ENCODE assay signal across 42 mouse cellular contexts in genomic region chr9:37829881-37830280, GRCm38 (mm10). TPM values are rescaled to one million over a fixed set of nuclear protein-coding genes. Genes with fewer than 3 reads are reported as not detected.
"Had no signal": no experiment of that assay in that cellular context is flagged by ENCODE, and none has a peak within 500 bp of the region (broad histone marks: within the 10 kb centered on the region; RNA-seq: fewer than 3 reads in every experiment).

No protein-coding gene starts in this region.

- H3K27me3 ChIP-seq: heart, embryonic 13.5 days; heart, embryonic 15.5 days; hindbrain, embryonic 13.5 days; hindbrain, embryonic 15.5 days; kidney, embryonic 15.5 days; limb, embryonic 13.5 days; limb, embryonic 15.5 days; liver, embryonic 12.5 days had no signal

- H3K4me3 ChIP-seq: gastrocnemius, adult 2 months; heart, adult 2 months; heart, embryonic 13.5 days; heart, embryonic 15.5 days; hindbrain, embryonic 13.5 days; hindbrain, embryonic 15.5 days; kidney, embryonic 15.5 days; limb, embryonic 13.5 days; limb, embryonic 15.5 days; liver, embryonic 12.5 days had no signal

- H3K36me3 ChIP-seq: heart, embryonic 13.5 days; heart, embryonic 15.5 days; hindbrain, embryonic 13.5 days; hindbrain, embryonic 15.5 days; kidney, embryonic 15.5 days; limb, embryonic 13.5 days; limb, embryonic 15.5 days; liver, embryonic 12.5 days had no signal

- H3K27ac ChIP-seq: gastrocnemius, adult 2 months; heart, adult 2 months; heart, embryonic 13.5 days; heart, embryonic 15.5 days; hindbrain, embryonic 13.5 days; hindbrain, embryonic 15.5 days; hindbrain, postnatal 0 days; kidney, embryonic 15.5 days; kidney, postnatal 0 days; limb, embryonic 13.5 days; limb, embryonic 15.5 days; liver, embryonic 12.5 days; liver, embryonic 14.5 days had no signal

- H3K9ac ChIP-seq: heart, embryonic 13.5 days; heart, embryonic 15.5 days; hindbrain, embryonic 13.5 days; hindbrain, embryonic 15.5 days; kidney, embryonic 15.5 days; limb, embryonic 13.5 days; limb, embryonic 15.5 days; liver, embryonic 12.5 days; liver, embryonic 14.5 days had no signal

- H3K4me2 ChIP-seq: heart, embryonic 11.5 days; heart, embryonic 13.5 days; heart, embryonic 15.5 days; hindbrain, embryonic 13.5 days; hindbrain, embryonic 15.5 days; kidney, embryonic 15.5 days; limb, embryonic 13.5 days; limb, embryonic 15.5 days; liver, embryonic 12.5 days had no signal

- H3K9me3 ChIP-seq: heart, embryonic 13.5 days; heart, embryonic 15.5 days; hindbrain, embryonic 13.5 days; hindbrain, embryonic 15.5 days; kidney, embryonic 15.5 days; limb, embryonic 13.5 days; limb, embryonic 15.5 days; liver, embryonic 12.5 days had no signal

- DNase-seq: gastrocnemius, adult 2 months; gastrocnemius, postnatal 10 days; gastrocnemius, postnatal 25 days; heart, adult 11 months; heart, adult 2 months; heart, postnatal 14 days; heart, postnatal 36 days; kidney, adult 11 months; kidney, adult 2 months; kidney, adult 9 months; kidney, postnatal 14 days; kidney, postnatal 36 days; layer of hippocampus, adult 9-11 months; layer of hippocampus, postnatal 36 days had no signal

- H3K4me1 ChIP-seq: heart, embryonic 15.5 days; hindbrain, embryonic 13.5 days; hindbrain, embryonic 15.5 days; kidney, embryonic 15.5 days; limb, embryonic 13.5 days; limb, embryonic 15.5 days; liver, embryonic 12.5 days had no signal

- ATAC-seq: hindbrain, postnatal 0 days; intestine, embryonic 16.5 days; liver, embryonic 12.5 days had no signal

RNA-seq across cellular contexts. Expression of gene Olfr877, which starts 24.2 kb away (rescaled TPM):
- total RNA-seq: gastrocnemius, adult 2 months; gastrocnemius, postnatal 10 days; gastrocnemius, postnatal 25 days; heart, adult 2 months; heart, postnatal 14 days; heart, postnatal 36 days; hematopoietic stem cell, adult 5-6 weeks; hindbrain, postnatal 0 days; layer of hippocampus, adult 18-20 months; layer of hippocampus, adult 8-10 months; layer of hippocampus, postnatal 14 days; left cerebral cortex, adult 18-20 months; liver, adult 2 months had no signal
- polyA plus RNA-seq: heart, adult 2 months; heart, embryonic 11.5 days; heart, embryonic 13.5 days; heart, embryonic 15.5 days; heart, postnatal 0 days; hindbrain, embryonic 11.5 days; hindbrain, embryonic 13.5 days; hindbrain, embryonic 15.5 days; hindbrain, postnatal 0 days; intestine, embryonic 14.5 days; intestine, embryonic 16.5 days; kidney, adult 2 months; kidney, embryonic 15.5 days; kidney, postnatal 0 days; large intestine, adult 2 months; limb, embryonic 11.5 days; limb, embryonic 13.5 days; limb, embryonic 15.5 days; liver, adult 2 months; liver, embryonic 12.5 days; liver, embryonic 14.5 days; liver, embryonic 16.5 days had no signal

RNA-seq across cellular contexts. Expression of gene Olfr876, which starts 27.1 kb away (rescaled TPM):
- total RNA-seq: gastrocnemius, adult 2 months; gastrocnemius, postnatal 10 days; gastrocnemius, postnatal 25 days; heart, adult 2 months; heart, postnatal 14 days; heart, postnatal 36 days; hematopoietic stem cell, adult 5-6 weeks; hindbrain, postnatal 0 days; layer of hippocampus, adult 18-20 months; layer of hippocampus, adult 8-10 months; layer of hippocampus, postnatal 14 days; layer of hippocampus, postnatal 36 days; left cerebral cortex, adult 18-20 months; left cerebral cortex, postnatal 14 days; left cerebral cortex, postnatal 36 days; liver, adult 2 months had no signal
- polyA plus RNA-seq: gonadal fat pad, adult 2 months; heart, adult 2 months; heart, embryonic 11.5 days; heart, embryonic 13.5 days; heart, embryonic 15.5 days; heart, postnatal 0 days; hindbrain, embryonic 11.5 days; hindbrain, embryonic 13.5 days; hindbrain, embryonic 15.5 days; hindbrain, postnatal 0 days; intestine, embryonic 14.5 days; intestine, embryonic 16.5 days; kidney, adult 2 months; kidney, embryonic 15.5 days; kidney, postnatal 0 days; large intestine, adult 2 months; limb, embryonic 11.5 days; limb, embryonic 13.5 days; limb, embryonic 15.5 days; liver, adult 2 months; liver, embryonic 12.5 days; liver, embryonic 14.5 days; liver, embryonic 16.5 days had no signal

RNA-seq across cellular contexts. Expression of gene Olfr875, which starts 58.2 kb away (rescaled TPM):
- total RNA-seq: gastrocnemius, adult 2 months; gastrocnemius, postnatal 10 days; gastrocnemius, postnatal 25 days; heart, adult 2 months; heart, postnatal 14 days; heart, postnatal 36 days; hematopoietic stem cell, adult 5-6 weeks; hindbrain, postnatal 0 days; layer of hippocampus, adult 18-20 months; layer of hippocampus, adult 8-10 months; layer of hippocampus, postnatal 14 days; layer of hippocampus, postnatal 36 days; left cerebral cortex, adult 18-20 months; left cerebral cortex, postnatal 14 days; left cerebral cortex, postnatal 36 days; liver, adult 2 months had no signal
- polyA plus RNA-seq: gonadal fat pad, adult 2 months; heart, adult 2 months; heart, embryonic 11.5 days; heart, embryonic 13.5 days; heart, embryonic 15.5 days; heart, postnatal 0 days; hindbrain, embryonic 11.5 days; hindbrain, embryonic 13.5 days; hindbrain, embryonic 15.5 days; hindbrain, postnatal 0 days; intestine, embryonic 14.5 days; intestine, embryonic 16.5 days; kidney, adult 2 months; kidney, embryonic 15.5 days; large intestine, adult 2 months; limb, embryonic 11.5 days; limb, embryonic 13.5 days; limb, embryonic 15.5 days; liver, adult 2 months; liver, embryonic 12.5 days; liver, embryonic 14.5 days; liver, embryonic 16.5 days had no signal
